Mouse (Mus musculus): ENCODE measurements around the gene Lpin2. TPM values are rescaled to one million over a fixed set of nuclear protein-coding genes. Genes with fewer than 3 reads are reported as not detected.

Lpin2 gene
- polyA plus RNA-seq, 2 experiments from 2014 or later = 22.6 to 35.9 TPM

GRCm38 (mm10) chr17:71177336-71177735, 5.0 kb upstream of the Lpin2 start:
- ATAC-seq = no peak

GRCm38 (mm10) chr17:71177949-71178348, 4.4 kb upstream of the Lpin2 start:
- no peak for ATAC-seq

- no peak for ATAC-seq
Observed at GRCm38 (mm10) chr17:71178530-71179181, 3.7 kb upstream of the Lpin2 start.

GRCm38 (mm10) chr17:71179551-71180309, 2.6 kb upstream of the Lpin2 start:
- ATAC-seq = no peak

- ATAC-seq = no peak
Observed at GRCm38 (mm10) chr17:71180601-71181000, 1.8 kb upstream of the Lpin2 start.

- peak; percentile 79 for ATAC-seq
Observed at GRCm38 (mm10) chr17:71182871-71183656, 704 bp downstream of the Lpin2 start.

GRCm38 (mm10) chr17:71183657-71184261, 1.4 kb downstream of the Lpin2 start:
- peak; percentile 17 for ATAC-seq

GRCm38 (mm10) chr17:71184356-71185111, 2.2 kb downstream of the Lpin2 start:
- peak; percentile 32 for ATAC-seq

GRCm38 (mm10) chr17:71185368-71185767, 3.0 kb downstream of the Lpin2 start:
- no peak for ATAC-seq

- peak; percentile 55 for ATAC-seq
Observed at GRCm38 (mm10) chr17:71190589-71190988, 8.2 kb downstream of the Lpin2 start.

GRCm38 (mm10) chr17:71191063-71191462, 8.7 kb downstream of the Lpin2 start:
- ATAC-seq = no peak

- no peak for ATAC-seq
Observed at GRCm38 (mm10) chr17:71191651-71192419, 9.5 kb downstream of the Lpin2 start.

- no peak for ATAC-seq
Observed at GRCm38 (mm10) chr17:71193019-71193418, 10.7 kb downstream of the Lpin2 start.

GRCm38 (mm10) chr17:71193485-71193884, 11.1 kb downstream of the Lpin2 start:
- ATAC-seq = no peak

- no peak for ATAC-seq
Observed at GRCm38 (mm10) chr17:71194906-71195632, 12.7 kb downstream of the Lpin2 start.

- peak; percentile 79 for ATAC-seq
Observed at GRCm38 (mm10) chr17:71195633-71196391, 13.5 kb downstream of the Lpin2 start.

GRCm38 (mm10) chr17:71196415-71196814, 14.1 kb downstream of the Lpin2 start:
- no peak for ATAC-seq

GRCm38 (mm10) chr17:71199346-71199745, 17.0 kb downstream of the Lpin2 start:
- ATAC-seq = no peak

GRCm38 (mm10) chr17:71202136-71202535, 19.8 kb downstream of the Lpin2 start:
- no peak for ATAC-seq
